Comparison of ENCODE assay signal across 8 mouse cellular contexts in genomic region chr7:47050366-47050765, GRCm38 (mm10). TPM values are rescaled to one million over a fixed set of nuclear protein-coding genes. Genes with fewer than 3 reads are reported as not detected.
A peak's percentile ranks its signal among the peaks of the same experiment; 100 is the strongest.
DNase-seq lines count a peak whose midpoint lies in the region; ATAC-seq lines count a peak whose summit lies in the region.

Tmem86a (plus strand) TSS chr7:47050601.

- peak; percentile 74 for DNase-seq in adipocyte (ENCODE audit: low spot score)
- peak; percentile 93 for DNase-seq in embryo, embryonic 10 days (ENCODE audit: low spot score)
- DNase-seq in gastrocnemius, postnatal 10 days, result peak; percentile 90
- peak; percentile 96 for DNase-seq in induced T-regulatory cell, adult 2 months (ENCODE audit: low read depth)
- DNase-seq in left cerebral cortex, adult 9 months (ENCODE audit: low spot score in 2 of 2), result peak; percentile 90 to 97
- DNase-seq in right cerebral cortex, postnatal 14 days, result peak; percentile 96
- peak; percentile 89 to 94 for DNase-seq in urinary bladder, postnatal 36 days (ENCODE audit: low spot score in 2 of 2)

- ATAC-seq in megakaryocyte progenitor cell, adult 5-6 weeks (replicated peaks; ENCODE audit: poor library complexity), result peak; percentile 87

RNA-seq across cellular contexts. Expression of gene Tmem86a, which starts in this region (rescaled TPM):
- total RNA-seq in gastrocnemius, postnatal 10 days (2021), result 1 to 10 TPM; 8.2 to 9.0 TPM
- total RNA-seq in megakaryocyte progenitor cell, adult 5-6 weeks (2015), result 2.3 and 4.0 TPM in 2 replicates
- 1.4 and 2.2 TPM in 2 replicates for total RNA-seq in megakaryocyte progenitor cell, adult 5-6 weeks (2017)

Comparison
In these comparisons a context has a peak if more than half of its experiments do, and no peak if none do; other contexts are left out.
1. Peak in every context shown above with its lines: DNase-seq and ATAC-seq.